Mouse (Mus musculus) neural tube, embryonic 12.5 days (tissue): ENCODE data around the gene AU041133. TPM values are rescaled to one million over a fixed set of nuclear protein-coding genes. Genes with fewer than 3 reads are reported as not detected.

Experiments
- polyA plus RNA-seq: library from polyadenylated mRNA; unstranded; fragments of >200 nt; fragmentation: Nextera tagmentation; extraction: Ambion mirVana; gene quantifications from 2 replicates; pipeline ENCODE4 v1.2.1, GENCODE M21; 2016

The AU041133 gene
- polyA plus RNA-seq, 1 experiment from 2014 or later: 7.6 TPM

Other genes starting within 250 kb of the AU041133 start
- gene Zfp781, start 197.5 kb upstream of the AU041133 start, polyA plus RNA-seq: 5.2 and 5.9 TPM in 2 replicates
- gene Zfp873, start 79.9 kb upstream of the AU041133 start, polyA plus RNA-seq: 12.9 and 14.7 TPM in 2 replicates
- 5.0 and 6.9 TPM in 2 replicates for gene BC024063, start 44.7 kb upstream of the AU041133 start, polyA plus RNA-seq
- 16.4 and 17.6 TPM in 2 replicates for gene Zfp938, start 113.3 kb downstream of the AU041133 start, polyA plus RNA-seq
- not detected in 2 replicates for gene 4932415D10Rik, start 188.6 kb downstream of the AU041133 start, polyA plus RNA-seq
- 14.8 TPM in 2 replicates for gene Gm4924, start 226.2 kb downstream of the AU041133 start, polyA plus RNA-seq